Mouse (Mus musculus) naive thymus-derived CD4-positive, alpha-beta T cell, adult 5 months (primary cell): ENCODE data around the gene Gm6356. TPM values are rescaled to one million over a fixed set of nuclear protein-coding genes. Genes with fewer than 3 reads are reported as not detected.

Source experiments
- polyA plus RNA-seq: library from polyadenylated mRNA; unstranded; fragments of 100-300 nt; shearing (Covaris generic); gene quantifications from one replicate; pipeline ENCODE4 v1.2.1, GENCODE M21; 2017

The Gm6356 gene
- polyA plus RNA-seq = not detected

GRCm38 (mm10) chr14:6973718-6974117 is at the start of gene Gm6356:
Gene Gm6356 (minus strand): TSS chr14:6973818.

Other genes with a start within 250 kb of the Gm6356 start
- gene Gm3636, start 231.5 kb downstream of the Gm6356 start, polyA plus RNA-seq = 1.5 TPM
- not detected for gene Gm8362, start 199.4 kb downstream of the Gm6356 start, polyA plus RNA-seq
- not detected for gene Gm3642, start 133.5 kb downstream of the Gm6356 start, polyA plus RNA-seq
- gene Gm3667, start 83.9 kb downstream of the Gm6356 start, polyA plus RNA-seq = not detected
- gene Gm10406, start 53.6 kb upstream of the Gm6356 start, polyA plus RNA-seq = not detected
- not detected for gene Gm3685, start 71.2 kb upstream of the Gm6356 start, polyA plus RNA-seq
- not detected for gene Gm3696, start 126.8 kb upstream of the Gm6356 start, polyA plus RNA-seq
- gene Gm6676, start 151.6 kb upstream of the Gm6356 start, polyA plus RNA-seq = not detected
- 0.21 TPM for gene Gm3512, start 200.7 kb upstream of the Gm6356 start, polyA plus RNA-seq
- gene Gm16434, start 220.7 kb upstream of the Gm6356 start, polyA plus RNA-seq = not detected